Mouse (Mus musculus) intestine, embryonic 16.5 days (tissue): ENCODE results near the gene Stom. TPM values are rescaled to one million over a fixed set of nuclear protein-coding genes. Genes with fewer than 3 reads are reported as not detected.

Experiments
- ATAC-seq: fragments of 200-750 bp; cut with Nextera tagmentation; 2 replicates; pipeline ENCODE4 v1.8.0; 2017; ENCODE audit warnings: moderate TSS enrichment, moderate library complexity
- H3K27ac ChIP-seq: fragments of 300-500 bp; sonication (generic); 2 replicates; pipeline ENCODE4 v1.5.1; 2014; ENCODE audit warnings: mild to moderate bottlenecking, low read length
- H3K27me3 ChIP-seq: fragments of 300-500 bp; sonication (generic); replicated peaks from 2 replicates; pipeline ENCODE4 v1.6.1; 2014; ENCODE audit warnings: low read length, control low read depth, mixed read lengths; ENCODE audit not compliant: control insufficient read depth, insufficient read depth
- H3K36me3 ChIP-seq: fragments of 300-500 bp; sonication (generic); 2 replicates; pipeline ENCODE4 v1.6.1; 2014; ENCODE audit warnings: low read length, control low read depth; ENCODE audit not compliant: control insufficient read depth, insufficient read depth
- H3K4me1 ChIP-seq: fragments of 300-500 bp; sonication (generic); 2 replicates; pipeline ENCODE4 v1.6.1; 2014; ENCODE audit warnings: low read length, control low read depth, mixed read lengths; ENCODE audit not compliant: control insufficient read depth, insufficient read depth
- H3K4me2 ChIP-seq: fragments of 300-500 bp; sonication (generic); 2 replicates; pipeline ENCODE4 v1.6.1; 2014; ENCODE audit warnings: low read depth, low read length, control low read depth
- H3K4me3 ChIP-seq: fragments of 300-500 bp; sonication (generic); 2 replicates; pipeline ENCODE4 v1.5.1; 2014; ENCODE audit warnings: mild to moderate bottlenecking, low read length
- H3K9ac ChIP-seq: fragments of 300-500 bp; sonication (generic); 2 replicates; pipeline ENCODE4 v1.6.1; 2014; ENCODE audit warnings: low read depth, low read length
- H3K9me3 ChIP-seq: fragments of 300-500 bp; sonication (generic); 2 replicates; pipeline ENCODE4 v1.6.1; 2016; ENCODE audit warnings: low read length, control low read depth; ENCODE audit not compliant: control insufficient read depth
- WGBS: fragments of 180-500 bp; shearing (Covaris S2); extraction: QIAGEN DNeasy Blood & Tissue Kit; methylation state at CpG from one replicate; pipeline ENCODE4 v1.1.7; 2014; 5-methylcytosine and 5-hydroxymethylcytosine counted together
- polyA plus RNA-seq: library from polyadenylated mRNA; unstranded; fragments of >200 nt; fragmentation: Nextera tagmentation; extraction: Ambion mirVana; gene quantifications from 2 replicates; pipeline ENCODE4 v1.2.1, GENCODE M21; 2015

Stom gene
- polyA plus RNA-seq, 1 experiment from 2014 or later, result 64.7 TPM

DNA sequence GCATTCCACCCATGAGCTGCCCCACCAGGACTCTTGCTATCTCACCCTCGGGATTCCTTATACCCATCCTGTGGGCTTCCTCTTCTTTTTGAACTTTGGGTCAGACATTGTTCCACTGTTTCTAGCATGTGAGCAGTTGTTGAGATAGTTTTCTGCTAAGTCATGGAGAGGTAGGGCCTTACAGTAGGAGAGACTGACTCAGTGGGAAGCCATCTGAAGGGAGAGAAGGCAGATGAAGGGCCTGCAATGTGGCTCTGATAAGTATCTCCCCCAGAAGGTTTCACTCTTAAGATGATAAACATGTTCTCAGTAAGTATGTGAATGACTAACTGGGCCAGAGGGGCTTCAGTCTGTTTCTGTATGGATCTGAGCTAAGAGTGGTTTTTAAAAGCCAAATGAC, 72.7 kb downstream of the Stom start:
- ATAC-seq, result no peak
- Histone ChIP-seq H3K4me1 (peaks cover 49% of the 10 kb centered on the region), H3K9me3 (no peaks in the 10 kb centered on the region), H3K4me2 (no peak overlapping the region), H3K27me3 (no peaks in the 10 kb centered on the region), H3K36me3 (peaks cover 2% of the 10 kb centered on the region; the same call in 1 of the 2 replicates), H3K27ac (no peak overlapping the region), H3K4me3 (no peak overlapping the region), H3K9ac (no peak overlapping the region)
- WGBS, result 89% methylated on average over 1 of the region's 1 CpGs

Other genes with a start within 250 kb of the Stom start
- 0.39 and 0.87 TPM in 2 replicates for gene AI182371, start 235.4 kb downstream of the Stom start, polyA plus RNA-seq
- gene Cntrl, start 227.5 kb downstream of the Stom start, polyA plus RNA-seq, result 15.7 and 17.3 TPM in 2 replicates
- 343 and 359 TPM in 2 replicates for gene Rab14, start 135.9 kb downstream of the Stom start, polyA plus RNA-seq
- 177 TPM in 2 replicates for gene Gsn, start 80.6 kb downstream of the Stom start, polyA plus RNA-seq
- not detected in 2 replicates for gene 4930568D16Rik, start 30.8 kb upstream of the Stom start, polyA plus RNA-seq
- gene 4930402F06Rik, start 60.2 kb upstream of the Stom start, polyA plus RNA-seq, result not detected in 2 replicates
- gene Ggta1, start 126.3 kb upstream of the Stom start, polyA plus RNA-seq, result 13.9 and 14.6 TPM in 2 replicates
- gene Dab2ip, start 221.3 kb upstream of the Stom start, polyA plus RNA-seq, result 27.0 and 28.7 TPM in 2 replicates